Mouse (Mus musculus): ENCODE results near the gene Nqo1.

Gene Nqo1

DNA sequence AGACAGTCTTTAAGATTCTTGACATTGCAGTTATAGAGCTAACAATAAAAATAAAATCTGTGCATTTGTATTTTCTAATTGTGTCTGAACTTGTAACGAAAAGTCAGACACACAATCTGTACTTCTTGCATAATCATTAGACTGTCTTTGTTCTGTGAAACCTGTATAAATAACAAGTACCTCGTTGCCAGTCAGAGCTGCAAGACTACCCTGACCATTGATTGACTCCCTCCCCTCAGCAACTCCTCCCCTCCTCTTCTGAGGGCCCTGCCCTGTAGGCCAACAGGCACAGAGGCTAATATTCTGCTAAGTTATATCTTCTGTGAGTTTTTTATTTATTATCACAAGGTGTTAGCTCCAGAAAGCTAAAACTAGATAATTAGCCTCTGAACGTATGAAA lies 2.9 kb upstream of the Nqo1 start:
- no peak for DNase-seq (ENCODE audit: low spot score in 2 of 2)

- no peak for DNase-seq (ENCODE audit: low spot score in 2 of 2)
Measured at GRCm38 (mm10) chr8:107404057-107404456, 1.1 kb upstream of the Nqo1 start.

- no peak for DNase-seq (ENCODE audit: low spot score in 2 of 2)
Measured at GRCm38 (mm10) chr8:107401866-107402265, 1.1 kb downstream of the Nqo1 start.

- DNase-seq (ENCODE audit: low spot score in 2 of 2) = no peak
Measured at GRCm38 (mm10) chr8:107399495-107399894, 3.5 kb downstream of the Nqo1 start.

GRCm38 (mm10) chr8:107397665-107398064 lies 5.3 kb downstream of the Nqo1 start:
- no peak for DNase-seq (ENCODE audit: low spot score in 2 of 2)

DNA sequence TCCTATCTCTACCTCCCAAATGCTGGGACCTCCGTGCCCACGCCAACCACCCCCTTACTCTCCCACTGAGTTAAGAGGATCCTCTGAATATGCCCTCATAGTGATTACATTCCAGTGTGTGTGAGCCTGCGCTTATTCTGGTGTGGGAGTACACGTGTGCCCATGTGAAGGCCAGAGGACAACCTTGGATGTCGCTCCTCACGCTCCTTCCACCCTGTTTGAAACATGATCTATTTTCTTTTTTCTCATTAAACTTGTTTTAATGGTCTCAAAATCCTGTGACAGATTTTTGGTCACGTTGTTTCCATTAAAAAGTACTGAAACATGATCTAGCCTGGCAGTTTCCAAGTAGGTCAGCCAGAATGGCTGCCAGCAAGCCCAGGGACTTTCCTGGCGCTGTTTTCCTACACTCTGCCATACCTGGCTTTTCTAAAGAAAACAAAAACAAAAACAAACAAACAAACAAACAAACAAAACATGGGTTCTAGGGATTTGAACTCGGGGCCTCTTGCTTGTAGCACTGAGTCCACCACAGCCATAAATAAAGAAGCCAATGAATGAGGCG lies 6.8 kb downstream of the Nqo1 start:
- DNase-seq (ENCODE audit: low spot score in 2 of 2) = no peak

DNA sequence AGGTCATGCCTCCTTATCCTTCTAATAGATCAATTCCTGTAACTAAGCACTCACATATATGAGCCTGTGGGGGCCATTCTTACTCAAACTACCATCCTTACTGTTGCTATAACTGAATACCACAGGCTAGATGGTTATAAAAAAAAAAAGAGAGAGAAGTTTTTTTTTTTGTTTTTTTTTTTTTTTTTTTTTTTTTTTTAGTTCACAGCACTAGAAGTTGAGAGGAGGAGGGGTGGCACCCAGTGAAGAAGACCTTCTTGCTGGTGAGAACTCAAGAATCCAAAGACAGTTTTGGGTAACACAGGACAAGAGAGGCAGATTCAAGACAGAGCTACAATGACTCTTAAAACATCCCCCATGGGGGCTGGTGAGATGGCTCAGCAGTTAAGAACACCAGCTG lies 7.6 kb downstream of the Nqo1 start:
- no peak for DNase-seq (ENCODE audit: low spot score in 2 of 2)

GRCm38 (mm10) chr8:107391136-107391516 lies 11.9 kb downstream of the Nqo1 start:
- DNase-seq (ENCODE audit: low spot score in 2 of 2) = no peak

GRCm38 (mm10) chr8:107390476-107391135 lies 12.4 kb downstream of the Nqo1 start:
- DNase-seq (ENCODE audit: low spot score in 2 of 2) = no peak

DNA sequence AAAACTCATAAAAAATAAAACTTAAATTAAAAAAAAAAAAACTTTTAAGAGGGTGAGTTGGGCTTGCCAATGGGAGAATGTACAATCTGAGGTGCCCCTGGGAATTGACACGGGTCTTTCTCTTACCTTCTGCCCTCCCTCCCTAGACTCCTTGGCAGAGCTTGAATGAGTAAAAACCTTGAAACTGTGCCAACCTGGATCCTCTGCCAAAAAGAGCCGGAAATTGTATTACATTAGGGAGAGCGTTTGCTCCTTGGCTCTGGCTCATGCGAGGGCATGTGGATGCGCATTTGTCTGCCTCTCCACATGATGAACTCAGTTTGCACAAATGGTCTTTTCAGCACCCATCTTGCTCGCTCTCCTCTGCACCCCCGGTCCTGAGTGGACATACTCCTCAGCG lies 13.4 kb downstream of the Nqo1 start:
- DNase-seq (ENCODE audit: low spot score in 2 of 2) = peak in 1 of 2 experiments; percentile 20

GRCm38 (mm10) chr8:107387861-107388260 lies 15.1 kb downstream of the Nqo1 start:
- DNase-seq (ENCODE audit: low spot score in 2 of 2) = no peak

- no peak for DNase-seq (ENCODE audit: low spot score in 2 of 2)
Measured at GRCm38 (mm10) chr8:107386642-107387041, 16.4 kb downstream of the Nqo1 start.

DNA sequence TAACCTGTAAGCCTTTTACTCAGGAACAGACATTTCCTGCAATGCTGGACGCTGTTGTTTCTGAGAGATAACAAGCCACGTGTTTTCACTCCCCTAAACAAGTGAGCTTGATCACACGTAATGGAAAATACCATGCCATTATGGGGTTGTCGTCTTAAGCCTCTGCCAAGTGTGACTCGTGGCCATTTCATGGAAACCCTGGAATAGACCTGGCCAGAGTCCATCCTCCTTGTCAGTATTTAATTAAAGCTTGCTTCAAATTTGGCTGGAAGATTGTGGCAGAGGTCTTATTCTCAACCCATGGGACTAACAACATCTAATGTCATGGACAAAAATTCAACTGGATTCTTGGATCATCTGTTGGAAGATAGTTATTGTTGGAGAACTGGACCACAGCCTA lies 16.8 kb downstream of the Nqo1 start:
- DNase-seq (ENCODE audit: low spot score in 2 of 2) = no peak

DNA sequence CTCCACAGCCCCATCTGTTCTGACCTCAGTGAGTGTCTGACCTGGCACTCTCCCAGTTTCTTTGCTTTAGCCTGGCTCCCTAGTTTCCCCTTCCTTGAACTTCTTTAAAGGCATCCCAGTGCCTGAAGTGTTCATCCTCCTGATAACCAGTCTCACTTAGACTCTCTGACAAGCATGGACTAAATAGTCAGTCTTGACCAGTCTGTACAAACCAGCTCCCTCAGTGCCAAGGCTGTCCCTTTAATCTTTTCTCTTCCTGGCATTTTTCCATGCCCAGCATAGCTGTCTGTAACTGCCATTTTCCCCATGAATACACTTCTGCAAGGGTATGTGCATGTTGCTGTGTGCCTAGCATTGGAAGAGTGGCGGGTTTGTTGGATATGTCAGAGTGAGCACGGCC lies 17.9 kb downstream of the Nqo1 start:
- no peak for DNase-seq (ENCODE audit: low spot score in 2 of 2)

DNA sequence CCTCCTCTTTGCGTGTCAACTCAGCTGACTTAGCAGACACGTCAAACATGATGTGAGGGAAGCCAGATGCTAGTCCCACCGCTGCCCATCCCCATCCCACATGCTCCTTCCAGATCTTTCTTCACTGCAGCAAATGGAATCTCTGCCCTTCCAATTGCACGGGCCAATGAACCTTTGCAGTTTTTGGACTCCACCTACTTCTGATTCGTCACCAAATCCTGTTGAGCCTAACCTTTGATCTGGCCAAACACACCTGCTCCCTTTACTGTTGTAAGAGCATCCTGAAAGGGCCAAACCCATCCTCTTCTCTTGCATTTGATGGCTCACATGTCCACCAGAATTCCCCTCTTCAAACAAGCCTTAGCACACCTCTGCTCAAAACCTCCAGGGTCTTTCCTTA lies 18.4 kb downstream of the Nqo1 start:
- DNase-seq (ENCODE audit: low spot score in 2 of 2) = no peak

GRCm38 (mm10) chr8:107382898-107383297 lies 20.1 kb downstream of the Nqo1 start:
- DNase-seq (ENCODE audit: low spot score in 2 of 2) = no peak

- DNase-seq (ENCODE audit: low spot score in 2 of 2) = no peak
Measured at GRCm38 (mm10) chr8:107381666-107382065, 21.3 kb downstream of the Nqo1 start.

- no peak for DNase-seq (ENCODE audit: low spot score in 2 of 2)
Measured at GRCm38 (mm10) chr8:107380734-107381133, 22.3 kb downstream of the Nqo1 start.

- DNase-seq (ENCODE audit: low spot score in 2 of 2) = no peak
Measured at GRCm38 (mm10) chr8:107377346-107377745, 25.7 kb downstream of the Nqo1 start.

- no peak for DNase-seq (ENCODE audit: low spot score in 2 of 2)
Measured at GRCm38 (mm10) chr8:107370311-107370710, 32.7 kb downstream of the Nqo1 start.
